Mouse (Mus musculus) E14TG2a.4 (cell line): ENCODE data around the gene Ccdc175.

Experiments used
- CTCF ChIP-seq: conservative IDR thresholded peaks from 2 replicates; pipeline ENCODE4 v1.5.1; 2014; ENCODE audit warnings: low read length
- NANOG ChIP-seq: IDR thresholded peaks from 2 replicates; pipeline ENCODE4 v1.6.1; 2014; ENCODE audit warnings: borderline replicate concordance, low read length, mixed read lengths
- POU5F1 ChIP-seq: IDR thresholded peaks from 2 replicates; pipeline ENCODE4 v1.6.1; 2014; ENCODE audit warnings: low read length, borderline replicate concordance

GRCm38 (mm10) chr12:72158421-72158820 is 26.4 kb downstream of the Ccdc175 start:
- no peak for TF ChIP-seq CTCF
- no peak for TF ChIP-seq POU5F1
- TF ChIP-seq NANOG = no peak
